In genomic region chr3:40682404-40682803, GRCm38 (mm10) we compare ENCODE assay signal across 11 mouse cellular contexts. TPM values are rescaled to one million over a fixed set of nuclear protein-coding genes. Genes with fewer than 3 reads are reported as not detected.
A peak's percentile ranks its signal among the peaks of the same experiment; 100 is the strongest.
DNase-seq lines count a peak whose midpoint lies in the region; ATAC-seq and TF ChIP-seq lines count a peak whose summit lies in the region.
"Had no signal": no experiment of that assay in that cellular context is flagged by ENCODE, and none has a peak within 500 bp of the region (broad histone marks: within the 10 kb centered on the region; RNA-seq: fewer than 3 reads in every experiment).

No protein-coding gene starts in this region.

- H3K4me3 ChIP-seq in heart, embryonic 13.5 days, result peak overlapping the region; percentile 22
- H3K4me3 ChIP-seq in liver, postnatal 0 days (ENCODE audit: low read depth, low read length), result no peak overlapping the region

- intact Hi-C loops in heart, postnatal 25 days (cut with DNase I), result no loop called here

- ATAC-seq in heart, embryonic 13.5 days (ENCODE audit: extremely low read depth, insufficient number of reproducible peaks, low FRiP score, low TSS enrichment), result peak; percentile 26; the same call in 1 of the 2 replicates
- ATAC-seq in liver, postnatal 0 days, result no peak
- ATAC-seq: inflammation-experienced regulatory T-cells, adult 6 months had no signal

- no peak for TF ChIP-seq EP300 in liver, postnatal 0 days (IDR thresholded peaks at IDR 0.05; ENCODE audit: low read depth)

- H3K9ac ChIP-seq in heart, embryonic 13.5 days, result peak overlapping the region; percentile 33
- no peak overlapping the region for H3K9ac ChIP-seq in liver, postnatal 0 days (replicated peaks)

- WGBS in heart, embryonic 13.5 days, result 28% methylated on average over 11 of the region's 11 CpGs
- WGBS in liver, postnatal 0 days (ENCODE audit: insufficient replicate concordance), result 72% methylated on average over 11 of the region's 11 CpGs

- peak overlapping the region; percentile 85 for H3K27ac ChIP-seq in heart, embryonic 13.5 days (replicated peaks)
- H3K27ac ChIP-seq in liver, postnatal 0 days (ENCODE audit: low read depth), result no peak overlapping the region

- H3K4me1 ChIP-seq in heart, embryonic 13.5 days, result peaks cover 56% of the 10 kb centered on the region
- H3K4me1 ChIP-seq in liver, postnatal 0 days (ENCODE audit: insufficient read depth), result 0 out of 2 replicates have a peak, but pooled peaks cover 3% of the 10 kb centered on the region

- H3K27me3 ChIP-seq in heart, embryonic 13.5 days (replicated peaks), result no peaks in the 10 kb centered on the region
- no peaks in the 10 kb centered on the region for H3K27me3 ChIP-seq in liver, postnatal 0 days (ENCODE audit: insufficient read depth, low read length)

- TF ChIP-seq CTCF in liver, postnatal 0 days (IDR thresholded peaks at IDR 0.05; ENCODE audit: low read depth), result no peak

- H3K9me3 ChIP-seq in heart, embryonic 13.5 days, result no peaks in the 10 kb centered on the region
- no peaks in the 10 kb centered on the region for H3K9me3 ChIP-seq in liver, postnatal 0 days (ENCODE audit: low read length)
- H3K9me3 ChIP-seq: G1E had no signal

- H3K36me3 ChIP-seq in heart, embryonic 13.5 days, result no peaks in the 10 kb centered on the region
- H3K36me3 ChIP-seq in liver, postnatal 0 days (replicated peaks; ENCODE audit: insufficient read depth, low read length), result no peaks in the 10 kb centered on the region

- peak; percentile 90 for DNase-seq in heart, adult 11 months
- no peak for DNase-seq in heart, postnatal 25 days (ENCODE audit: low spot score)
- DNase-seq in 3134 (ENCODE audit: extremely low read depth, insufficient read length, low spot score) (peak; percentile 74), adipocyte (ENCODE audit: low spot score) (peak; percentile 28)
- no peak for DNase-seq in thymus, postnatal 10 days (ENCODE audit: low spot score in 2 of 2)
- DNase-seq in spleen, adult 12 weeks (ENCODE audit: low spot score), result no peak
- DNase-seq in liver, postnatal 0 days, result no peak

- H3K4me2 ChIP-seq in heart, embryonic 13.5 days, result peak overlapping the region; percentile 52
- no peak overlapping the region for H3K4me2 ChIP-seq in liver, postnatal 0 days (ENCODE audit: low read depth, low read length)

RNA-seq across cellular contexts. Expression of gene Slc25a31, which starts 26.3 kb away (rescaled TPM):
- total RNA-seq in heart, postnatal 25 days (2021), result under 1 TPM in 1 of 2 experiments, not detected in 1; 0.11 TPM
- polyA plus RNA-seq in heart, embryonic 13.5 days (2015; fragmentation: Nextera tagmentation; extraction: Ambion mirVana), result 0.66 and 1.1 TPM in 2 replicates
- polyA plus RNA-seq in liver, postnatal 0 days (2015; fragmentation: Nextera tagmentation; extraction: Ambion mirVana), result 0.05 and 0.06 TPM in 2 replicates
- polyA plus RNA-seq: G1E; inflammation-experienced regulatory T-cells, adult 6 months; liver, embryonic 16.5 days had no signal

Comparison
In these comparisons a context has a peak if more than half of its experiments do, and no peak if none do; other contexts are left out.
1. DNase-seq: peak in heart, adult 11 months (single experiment), 3134 (single experiment) and adipocyte (single experiment); none in heart, postnatal 25 days (single experiment), thymus, postnatal 10 days (0 of 2), spleen, adult 12 weeks (single experiment) and liver, postnatal 0 days (single experiment).